Mouse (Mus musculus) myocyte (in vitro differentiated cells): ENCODE data around the gene Hpgds.
A peak's percentile ranks its signal among the peaks of the same experiment; 100 is the strongest.

Source experiments
- CEBPB ChIP-seq: IDR thresholded peaks from 2 replicates; pipeline ENCODE4 v1.6.1; 2011; ENCODE audit warnings: mild to moderate bottlenecking, moderate library complexity; ENCODE audit not compliant: poor library complexity, insufficient read depth, severe bottlenecking
- MYOG ChIP-seq, 3 experiments: IDR thresholded peaks; one replicate each; pipeline ENCODE4 v1.6.1; 2011; ENCODE audit warnings: control low read depth in 2 of 3, low read depth in 2 of 3, mild to moderate bottlenecking in 2 of 3; ENCODE audit not compliant: insufficient read length in 2 of 3, control insufficient read depth in 1 of 3, insufficient read depth in 1 of 3
- POLR2A ChIP-seq: IDR thresholded peaks from one replicate; pipeline ENCODE4 v1.6.1; 2011; ENCODE audit warnings: low read depth, mild to moderate bottlenecking, control low read depth, moderate library complexity; ENCODE audit not compliant: insufficient read length
- POLR2AphosphoS2 ChIP-seq: IDR thresholded peaks from one replicate; pipeline ENCODE4 v1.6.1; 2011; ENCODE audit warnings: low read depth, control low read depth; ENCODE audit not compliant: insufficient read length
- USF1 ChIP-seq: IDR thresholded peaks from one replicate; pipeline ENCODE4 v1.6.1; 2011; ENCODE audit warnings: low read depth, mild to moderate bottlenecking, control low read depth, moderate library complexity

DNA sequence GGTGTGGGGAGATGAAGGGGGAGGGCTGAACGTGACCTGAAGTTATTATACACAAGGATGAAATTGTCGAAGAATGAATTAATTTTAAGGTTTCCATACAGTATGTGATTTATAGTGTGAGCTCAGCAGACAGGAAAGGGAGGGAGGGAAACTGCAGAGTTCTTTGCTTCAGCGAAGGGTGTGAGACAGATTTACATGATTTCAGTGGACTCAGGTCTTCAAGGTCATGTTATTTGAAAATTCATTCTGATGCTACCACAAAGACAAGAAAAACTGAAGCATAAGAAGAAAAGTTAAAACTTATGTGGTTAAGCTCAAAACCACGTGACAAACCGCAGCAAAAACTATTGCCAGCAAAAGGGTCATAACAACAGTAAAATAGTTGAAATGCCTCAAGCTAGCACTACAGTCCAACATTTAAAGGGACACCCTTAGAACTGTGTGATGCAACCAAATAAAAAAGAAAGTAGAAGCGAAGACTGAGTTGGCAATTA, 3.9 kb downstream of the Hpgds start:
- no peak for TF ChIP-seq POLR2A
- TF ChIP-seq CEBPB: no peak
- TF ChIP-seq USF1: peak; percentile 26
- TF ChIP-seq MYOG (IDR thresholded peaks at IDR 0.05; ENCODE audit: control insufficient read depth in 1 of 3, insufficient read depth in 1 of 3, insufficient read length in 2 of 3, low read depth in 2 of 3): no peak
- no peak for TF ChIP-seq POLR2AphosphoS2
